Mouse (Mus musculus) T-helper 2 cell (primary cell): ENCODE data around the gene Gpr22.

Source experiments
- in situ Hi-C: fragments of 300-600 bp; cut with MboI, MseI; formaldehyde crosslinking; loops from one replicate; pipeline ENCODE4 v1.15.1; 2025; ENCODE audit warnings: high pct_unique_total_duplicates

Gene Gpr22

DNA sequence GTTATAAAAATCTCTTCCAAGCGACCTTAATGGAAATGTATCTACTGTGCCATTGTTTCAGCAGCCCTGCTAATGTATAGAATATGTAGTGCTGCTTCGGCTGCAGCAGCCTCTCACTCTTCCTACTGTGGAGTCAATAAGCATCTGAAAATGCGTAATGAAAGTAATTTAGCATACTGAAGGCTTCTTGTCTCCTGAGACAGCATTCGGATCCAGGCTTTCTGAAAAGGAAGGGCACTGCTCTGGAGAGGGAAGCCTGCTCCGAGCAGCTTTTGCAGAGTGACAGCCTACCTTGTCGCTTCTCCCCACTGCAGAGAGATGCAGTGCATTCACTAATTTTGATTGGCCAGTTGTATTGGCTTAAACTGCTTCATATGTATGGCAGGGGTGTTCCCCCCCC lies at the start of gene Gpr22:
Gene Gpr22 (minus strand): TSS at position 348 of the 400 bp plus-strand sequence.
- in situ Hi-C loops, result no loop called here

- in situ Hi-C loops, result no loop called here
Observed at GRCm38 (mm10) chr12:31755885-31756755, 42.4 kb upstream of the Gpr22 start.

DNA sequence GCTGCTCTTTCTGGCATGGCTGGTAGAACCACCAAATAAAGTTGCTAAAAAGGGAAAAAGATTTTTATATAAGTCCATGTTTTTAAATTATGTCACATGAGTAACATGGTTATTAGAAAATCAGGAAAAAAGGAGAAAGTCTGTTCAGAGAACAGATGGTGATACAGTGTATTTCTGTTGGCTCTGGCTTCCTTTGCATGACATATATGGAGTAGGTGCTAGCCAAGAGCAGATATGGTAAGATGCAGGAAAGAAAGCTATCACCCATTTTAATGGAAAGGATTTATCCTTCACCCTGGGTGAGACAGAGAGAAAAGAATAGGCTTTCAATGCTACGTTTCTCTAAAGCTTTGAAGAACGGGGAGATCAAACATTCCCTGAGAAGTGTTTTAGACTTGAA lies 40.7 kb upstream of the Gpr22 start:
- in situ Hi-C loops, result no loop called here

- in situ Hi-C loops, result no loop called here
Observed at GRCm38 (mm10) chr12:31749846-31750245, 36.1 kb upstream of the Gpr22 start.

- in situ Hi-C loops, result no loop called here
Observed at GRCm38 (mm10) chr12:31747301-31747700, 33.6 kb upstream of the Gpr22 start.

DNA sequence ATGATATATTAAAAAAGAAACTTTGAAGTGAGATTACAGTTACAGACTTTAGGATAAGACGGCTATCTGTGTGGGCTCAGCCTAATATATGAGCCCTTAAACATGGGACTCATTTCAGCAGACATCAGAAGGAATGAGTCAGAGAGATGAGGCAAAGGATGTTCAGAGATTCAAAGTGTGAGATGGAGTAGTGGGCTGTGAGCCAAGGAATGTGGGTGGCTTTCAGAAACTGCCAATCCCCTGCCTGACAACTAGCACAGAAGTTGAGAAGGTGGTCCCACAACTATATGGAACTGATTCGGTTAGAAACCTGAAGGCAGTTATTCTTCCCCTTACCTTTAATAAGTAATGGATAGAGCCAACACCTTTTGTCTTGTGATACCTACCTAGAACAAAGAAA lies 20.9 kb upstream of the Gpr22 start:
- in situ Hi-C loops, result no loop called here

GRCm38 (mm10) chr12:31730126-31730525 lies 16.4 kb upstream of the Gpr22 start:
- in situ Hi-C loops, result no loop called here

DNA sequence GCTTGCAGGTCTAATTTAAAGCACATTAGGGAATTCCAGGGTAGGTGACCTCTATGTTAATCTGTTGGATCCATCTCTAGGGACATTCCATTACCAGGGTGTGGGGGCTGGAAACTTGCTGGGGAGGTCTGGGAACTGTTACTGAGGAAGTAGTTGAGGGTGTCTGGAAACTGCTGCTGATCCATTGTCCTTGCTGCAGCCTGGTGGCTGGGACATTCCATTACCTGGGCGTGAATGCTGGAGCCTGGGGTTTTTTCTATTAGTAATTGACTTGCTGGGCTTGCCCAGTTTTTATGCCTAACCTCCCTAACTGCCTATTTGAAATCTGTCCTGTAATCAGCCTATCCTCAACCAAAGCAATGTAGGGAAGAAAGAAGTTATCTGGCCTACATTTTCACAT lies 13.0 kb upstream of the Gpr22 start:
- in situ Hi-C loops, result no loop called here

- in situ Hi-C loops, result no loop called here
Observed at GRCm38 (mm10) chr12:31725511-31726275, 11.9 kb upstream of the Gpr22 start.

DNA sequence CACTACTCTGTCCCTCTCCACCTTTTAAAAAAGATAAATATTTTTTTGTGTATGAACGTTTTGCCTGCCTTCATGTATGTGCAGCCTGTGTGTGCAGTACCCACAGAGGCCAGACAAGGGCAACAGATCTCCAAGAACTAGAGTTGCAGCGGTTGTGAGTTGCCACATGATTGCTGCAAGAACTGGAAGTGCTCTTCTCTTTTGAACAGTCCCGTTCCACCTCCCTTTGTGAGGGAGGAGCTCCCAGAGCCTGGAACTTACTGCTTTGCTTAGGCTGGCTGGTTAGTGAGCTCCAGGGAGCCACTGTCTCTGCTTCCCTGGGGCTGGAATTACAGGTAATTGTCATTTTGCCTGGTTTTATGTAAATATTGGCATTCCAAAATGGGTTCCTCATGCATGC lies 10.8 kb upstream of the Gpr22 start:
- in situ Hi-C loops, result no loop called here

DNA sequence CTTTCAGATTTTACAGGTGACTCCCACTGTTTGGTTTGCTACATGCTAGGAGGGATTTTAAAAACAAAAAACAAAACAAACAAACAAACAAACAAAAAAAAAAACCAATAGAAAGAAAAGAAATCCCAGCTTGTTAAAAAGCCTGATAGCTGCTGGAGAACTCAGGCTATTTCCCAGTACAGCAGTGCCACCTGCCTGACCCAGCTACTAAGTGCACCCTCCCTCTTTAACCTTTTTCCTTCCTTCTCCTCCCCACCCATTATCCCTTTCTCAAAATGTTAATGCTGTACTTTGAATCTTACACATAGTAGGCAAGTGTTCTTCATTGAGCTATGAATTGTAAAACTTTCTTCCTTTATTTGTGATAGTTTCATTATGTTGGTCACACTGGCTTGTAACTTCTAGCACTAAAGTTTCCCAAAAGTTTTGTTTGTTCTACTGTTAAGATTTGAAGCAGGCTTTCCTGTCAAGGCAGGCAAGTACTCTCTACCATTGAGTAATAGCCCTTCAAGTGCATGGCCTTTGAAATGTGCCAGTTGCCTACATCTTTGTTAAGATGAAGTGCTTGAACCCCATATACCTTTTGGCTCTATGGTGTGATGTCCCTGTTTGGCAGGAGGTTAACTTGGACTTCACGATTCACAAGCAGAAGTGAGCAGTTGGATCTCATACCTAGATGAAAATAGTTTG lies 6.0 kb upstream of the Gpr22 start:
- in situ Hi-C loops, result no loop called here

DNA sequence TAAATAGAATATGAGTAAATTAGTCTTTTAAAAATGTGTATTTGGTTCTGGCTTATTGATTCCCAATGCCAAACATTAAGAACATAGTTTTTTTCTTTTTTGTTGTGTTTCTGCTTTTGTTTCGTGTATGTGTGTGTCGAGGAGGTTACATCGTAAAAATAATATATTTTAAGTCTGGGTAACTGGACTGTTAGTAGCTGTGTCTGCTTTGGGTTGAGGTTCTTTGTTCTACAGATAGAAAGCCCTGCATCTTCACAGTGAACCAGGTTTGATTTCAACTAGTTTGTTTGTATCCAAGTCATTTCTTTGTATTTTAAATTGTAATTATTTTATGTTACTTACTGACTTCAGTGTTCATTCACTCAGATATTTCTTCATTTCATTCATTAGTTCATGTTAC lies 323 bp upstream of the Gpr22 start:
- in situ Hi-C loops, result no loop called here

DNA sequence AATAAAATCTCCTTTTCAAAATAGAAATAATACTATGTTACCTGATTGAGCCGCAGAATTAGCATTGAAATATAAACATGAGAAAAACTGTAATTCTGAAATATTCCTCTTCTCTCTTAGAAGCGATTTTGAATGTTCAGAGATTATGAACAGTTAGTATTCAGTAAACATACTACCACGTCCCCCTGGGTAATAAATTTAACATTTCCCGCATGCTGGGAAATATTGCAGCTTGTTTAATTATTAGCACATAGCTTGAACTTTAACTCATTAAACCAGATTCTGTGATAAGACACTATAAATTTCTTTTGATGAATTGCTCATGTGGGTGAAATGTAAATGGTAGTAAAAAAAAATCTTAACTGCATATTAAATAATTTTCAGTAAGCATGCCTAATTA lies 1.0 kb downstream of the Gpr22 start:
- in situ Hi-C loops, result no loop called here

- in situ Hi-C loops, result no loop called here
Observed at GRCm38 (mm10) chr12:31712233-31712632, 1.5 kb downstream of the Gpr22 start.

DNA sequence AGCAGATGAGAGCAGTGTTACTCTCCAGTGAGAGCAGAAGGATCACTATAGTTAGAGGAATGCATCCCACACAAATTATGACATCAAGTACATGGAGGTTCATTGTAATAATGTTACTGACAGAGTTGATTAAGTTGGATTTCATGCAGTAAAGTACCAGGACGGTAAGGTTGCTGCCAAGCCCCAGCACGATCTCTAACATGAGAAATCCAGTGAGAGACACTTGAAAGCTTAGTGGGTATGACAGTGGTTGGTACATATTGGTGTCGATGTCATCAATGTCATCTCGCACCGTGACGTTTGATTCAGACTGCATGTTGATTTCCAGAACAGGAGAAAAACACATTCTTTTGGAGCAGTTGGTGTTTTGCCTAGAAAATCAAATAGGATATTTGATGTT lies 4.1 kb downstream of the Gpr22 start:
- in situ Hi-C loops, result no loop called here

DNA sequence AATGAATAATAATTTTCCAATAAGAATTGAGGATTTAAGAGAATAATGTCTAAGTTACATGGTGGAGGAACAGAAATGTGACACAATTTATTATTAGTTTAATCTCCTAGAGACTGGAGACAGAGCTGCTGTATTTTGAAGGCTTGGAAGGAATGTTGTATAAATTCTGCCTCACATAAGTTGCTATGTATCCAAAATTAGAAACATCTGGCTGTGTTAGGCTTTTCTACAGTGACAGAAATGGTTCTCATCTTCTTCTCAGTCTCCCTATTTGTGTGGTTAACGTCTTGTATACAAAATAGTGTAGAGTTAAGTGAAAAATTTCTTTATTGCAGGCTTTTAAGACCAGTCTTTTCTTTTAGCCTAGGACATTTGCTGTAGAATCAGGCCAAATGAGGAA lies 6.2 kb downstream of the Gpr22 start:
- in situ Hi-C loops, result no loop called here

- in situ Hi-C loops, result no loop called here
Observed at GRCm38 (mm10) chr12:31706168-31706567, 7.6 kb downstream of the Gpr22 start.

DNA sequence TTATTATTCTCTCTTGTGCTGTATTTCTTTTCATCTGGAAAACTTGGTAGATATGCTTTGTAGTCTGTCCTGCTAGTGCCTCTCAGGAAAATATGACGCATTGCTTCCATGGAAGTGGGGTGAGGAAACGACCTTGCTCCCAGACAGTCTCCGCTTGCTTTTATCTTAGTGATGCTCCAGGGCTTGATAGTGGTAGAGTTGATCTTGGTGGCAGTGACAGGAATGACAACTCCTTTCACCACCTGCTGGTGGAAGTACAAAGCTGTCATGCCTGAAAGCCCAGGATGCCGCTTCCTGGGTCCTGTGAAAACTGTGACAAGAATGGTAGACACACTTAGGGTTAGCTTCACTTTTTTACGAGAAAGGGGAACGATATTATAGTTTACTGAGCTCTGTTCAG lies 9.8 kb downstream of the Gpr22 start:
- in situ Hi-C loops, result no loop called here

DNA sequence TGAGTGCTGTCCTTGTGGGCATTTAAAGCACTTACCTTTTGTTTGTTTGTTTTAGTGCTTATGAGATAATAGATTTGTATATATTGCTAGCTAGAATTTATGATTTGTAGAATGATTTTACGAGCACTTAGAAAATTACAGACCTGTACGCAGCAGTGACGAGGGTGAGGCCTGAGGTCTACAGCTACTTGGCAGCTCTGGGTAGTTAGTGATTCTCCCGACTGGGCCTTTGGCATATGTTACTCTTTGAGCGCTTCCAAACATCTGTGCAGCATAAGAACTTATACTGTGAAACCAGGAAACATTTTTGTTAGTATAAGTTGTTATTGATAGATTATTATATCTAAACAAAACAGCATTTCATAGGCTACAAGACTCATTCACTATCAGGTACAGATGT lies 12.3 kb downstream of the Gpr22 start:
- in situ Hi-C loops, result no loop called here

- in situ Hi-C loops, result no loop called here
Observed at GRCm38 (mm10) chr12:31700623-31701347, 13.0 kb downstream of the Gpr22 start.

- in situ Hi-C loops, result no loop called here
Observed at GRCm38 (mm10) chr12:31693278-31693677, 20.5 kb downstream of the Gpr22 start.

- in situ Hi-C loops, result no loop called here
Observed at GRCm38 (mm10) chr12:31686679-31687078, 27.1 kb downstream of the Gpr22 start.
